Mouse (Mus musculus): ENCODE measurements around the gene Nup88.
A peak's percentile ranks its signal among the peaks of the same experiment; 100 is the strongest.

Nup88 gene

DNA sequence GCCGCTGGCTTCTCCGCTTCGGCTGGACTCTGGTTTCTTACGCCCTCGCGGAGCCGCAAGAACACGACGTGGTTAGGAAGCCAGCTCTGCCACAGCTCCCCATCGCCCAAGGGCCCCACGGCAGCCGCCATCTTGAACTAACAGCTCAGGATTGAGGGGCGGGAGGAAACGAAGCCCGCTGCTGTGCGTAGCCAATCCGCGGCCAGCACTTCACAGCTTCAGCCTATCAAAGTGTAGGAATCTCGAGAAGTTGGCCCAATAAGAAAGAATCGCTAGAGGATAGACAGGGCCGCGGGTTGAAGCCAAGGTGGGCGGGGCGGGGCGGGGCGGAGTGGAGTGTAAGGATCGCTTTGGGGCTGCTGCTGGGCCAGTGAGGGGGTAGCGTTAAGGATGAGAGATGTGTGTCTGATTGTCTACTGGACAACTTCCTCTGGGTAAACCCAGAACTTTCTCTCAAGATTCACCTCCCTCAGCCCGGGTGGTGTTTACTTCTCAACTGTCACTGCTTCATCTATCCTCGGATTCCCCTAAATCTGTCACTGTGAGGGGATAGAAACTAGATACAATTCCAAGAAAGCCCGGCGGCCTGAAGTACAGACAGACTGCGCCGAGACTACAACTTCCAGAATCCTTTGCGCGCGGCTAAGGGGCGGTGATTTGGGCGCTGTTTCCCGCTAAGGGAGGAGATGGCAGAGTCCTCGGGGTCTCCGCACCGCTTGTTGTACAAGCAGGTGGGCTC, at the start of gene Nup88, which contains the start of gene Rpain:
TSS of gene Nup88 (minus strand) at position 153 of the 739 bp plus-strand sequence.
TSS of gene Rpain (plus strand) at position 393 of the 739 bp plus-strand sequence.
- peak; percentile 95 for DNase-seq (ENCODE audit: extremely low read depth, insufficient read length, low spot score)

DNA sequence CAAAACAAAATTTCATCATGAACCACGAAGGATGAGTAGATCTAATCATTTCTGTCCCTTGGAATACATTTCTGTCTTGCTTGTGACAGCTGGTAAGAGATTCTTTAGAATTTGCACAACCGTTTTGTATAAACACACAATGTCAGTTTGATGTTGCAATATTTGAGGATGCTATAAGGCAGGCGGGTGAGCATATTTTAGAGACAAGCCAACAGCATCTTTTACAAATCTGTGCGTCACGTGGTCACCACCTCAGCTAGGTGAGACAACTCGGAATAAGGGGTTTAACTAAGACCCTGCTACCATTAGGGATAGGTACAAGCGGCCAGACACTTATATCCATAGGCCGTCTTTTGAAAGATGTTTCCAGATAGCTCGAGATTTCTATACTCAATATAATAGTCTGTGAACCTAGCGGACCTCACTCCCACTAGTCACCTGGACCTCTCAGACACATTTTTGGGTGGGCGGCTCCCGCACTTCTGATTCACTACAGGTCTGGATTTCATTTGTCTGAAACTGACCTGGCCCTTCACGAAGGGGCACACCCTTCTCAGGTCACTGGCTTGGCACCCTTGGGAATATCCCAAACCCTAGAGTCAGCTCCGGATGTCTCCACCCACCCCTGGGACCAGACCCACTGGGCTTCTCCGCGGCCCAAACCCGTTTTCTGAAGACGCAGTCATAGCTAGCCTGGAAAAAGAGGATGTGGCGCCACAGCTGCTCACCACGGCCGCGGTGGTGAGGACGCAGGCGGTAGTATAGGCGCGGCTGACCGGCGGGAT, 48.8 kb upstream of the Nup88 start:
- no peak for DNase-seq (ENCODE audit: extremely low read depth, insufficient read length, low spot score)

DNA sequence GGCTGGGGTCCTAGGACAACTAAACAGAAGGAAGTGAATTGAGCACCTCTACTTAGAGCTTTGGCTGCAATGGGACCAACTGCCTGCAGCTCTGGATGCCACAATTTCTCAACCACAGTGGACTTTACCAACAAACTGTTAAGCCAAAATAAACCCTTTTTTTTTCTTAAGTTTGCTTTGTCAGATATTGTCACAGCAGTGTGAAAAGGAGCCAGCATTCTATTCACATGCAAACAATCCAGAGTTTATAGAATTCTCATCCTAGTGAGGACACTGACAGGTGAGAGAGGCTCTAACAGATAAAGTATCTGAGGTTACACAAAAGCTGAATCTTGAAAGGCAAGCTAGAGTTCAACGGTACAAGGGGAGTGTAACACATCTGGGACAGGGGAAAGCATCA, 47.3 kb upstream of the Nup88 start:
- DNase-seq (ENCODE audit: extremely low read depth, insufficient read length, low spot score) = no peak

DNA sequence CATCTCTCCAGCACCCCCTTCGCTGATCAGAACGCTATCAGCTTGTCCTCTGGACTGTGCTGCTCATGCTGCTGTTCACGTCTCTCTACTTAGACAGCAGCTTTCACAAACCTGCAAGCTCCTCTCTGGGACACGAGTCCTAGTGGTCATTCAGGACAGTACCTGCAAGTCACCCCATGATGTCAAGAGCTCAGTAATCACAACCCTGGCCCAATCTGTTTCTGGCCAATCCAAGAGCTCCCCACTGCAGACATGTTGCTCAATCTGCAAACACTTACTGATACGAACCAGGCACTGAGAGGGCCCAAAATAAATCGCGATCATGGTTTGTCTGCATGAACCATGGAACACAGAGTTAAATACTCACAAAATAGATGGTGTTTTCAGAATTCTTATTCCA, 43.0 kb upstream of the Nup88 start:
- no peak for DNase-seq (ENCODE audit: extremely low read depth, insufficient read length, low spot score)

DNA sequence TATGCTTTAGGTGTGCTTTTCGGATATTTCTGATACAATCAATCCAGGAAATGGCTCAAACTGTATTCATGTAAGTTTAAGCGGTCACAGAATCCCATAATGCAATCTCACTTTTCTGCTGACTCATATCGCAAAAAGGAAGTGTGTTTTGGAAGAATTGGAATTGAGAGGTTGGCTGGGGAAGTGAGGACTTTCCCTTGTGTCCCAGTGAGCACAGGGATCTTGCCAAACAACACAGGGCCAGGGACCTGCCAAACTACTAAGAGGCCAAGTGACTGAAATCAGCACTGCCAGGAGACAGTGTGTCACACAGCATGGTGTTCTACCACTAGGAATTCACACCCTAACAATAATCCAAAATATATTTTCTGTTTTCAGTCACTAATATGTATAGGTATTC, 38.5 kb upstream of the Nup88 start:
- DNase-seq (ENCODE audit: extremely low read depth, insufficient read length, low spot score) = no peak

- DNase-seq (ENCODE audit: extremely low read depth, insufficient read length, low spot score) = no peak
Measured at GRCm38 (mm10) chr11:71007831-71008230, 38.1 kb upstream of the Nup88 start.

DNA sequence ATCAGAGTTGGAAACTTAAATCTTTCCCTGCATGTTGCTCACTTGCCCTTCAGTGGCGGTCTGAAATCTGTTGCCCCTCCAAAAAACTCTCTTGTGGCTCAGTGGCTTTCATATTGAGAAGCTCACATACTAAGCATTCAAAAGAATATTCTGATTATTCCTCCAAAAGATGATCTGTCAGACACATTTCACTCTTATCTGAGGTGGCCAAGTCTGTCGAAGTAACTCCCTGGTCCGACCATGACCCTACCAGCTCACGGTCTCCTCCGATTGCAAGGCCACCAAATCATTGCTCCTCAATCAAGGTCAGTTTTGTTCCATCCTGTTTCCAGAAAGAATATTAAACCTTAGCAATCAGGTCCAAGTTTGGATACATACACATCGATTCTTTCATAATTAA, 37.3 kb upstream of the Nup88 start:
- no peak for DNase-seq (ENCODE audit: extremely low read depth, insufficient read length, low spot score)

- no peak for DNase-seq (ENCODE audit: extremely low read depth, insufficient read length, low spot score)
Measured at GRCm38 (mm10) chr11:71005046-71005445, 35.3 kb upstream of the Nup88 start.

- peak; percentile 96 for DNase-seq (ENCODE audit: extremely low read depth, insufficient read length, low spot score)
Measured at GRCm38 (mm10) chr11:71004316-71004773, 34.6 kb upstream of the Nup88 start, which contains the start of gene Dhx33. Dhx33 (minus strand) TSS chr11:71004437.

GRCm38 (mm10) chr11:71003611-71004315, 34.0 kb upstream of the Nup88 start:
- no peak for DNase-seq (ENCODE audit: extremely low read depth, insufficient read length, low spot score)

DNA sequence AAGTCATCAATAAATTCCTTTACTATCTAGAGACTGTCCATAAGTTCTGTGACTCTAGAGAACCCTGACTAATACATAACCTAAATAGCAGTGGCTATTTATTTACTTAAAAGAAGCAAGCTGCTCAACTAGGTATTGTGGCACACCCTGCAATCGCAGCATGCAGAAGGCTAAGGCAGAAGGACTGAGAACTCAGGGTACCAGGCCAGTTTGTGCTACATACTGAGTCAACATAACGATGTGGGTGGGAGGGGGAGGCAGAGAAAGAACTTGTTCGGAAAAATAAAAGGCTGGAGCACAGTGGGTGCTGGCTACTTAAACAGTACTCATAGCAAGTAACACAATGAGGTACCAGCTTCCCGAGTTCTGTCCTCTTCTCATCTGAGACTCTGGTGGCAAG, 31.4 kb upstream of the Nup88 start:
- no peak for DNase-seq (ENCODE audit: extremely low read depth, insufficient read length, low spot score)

DNA sequence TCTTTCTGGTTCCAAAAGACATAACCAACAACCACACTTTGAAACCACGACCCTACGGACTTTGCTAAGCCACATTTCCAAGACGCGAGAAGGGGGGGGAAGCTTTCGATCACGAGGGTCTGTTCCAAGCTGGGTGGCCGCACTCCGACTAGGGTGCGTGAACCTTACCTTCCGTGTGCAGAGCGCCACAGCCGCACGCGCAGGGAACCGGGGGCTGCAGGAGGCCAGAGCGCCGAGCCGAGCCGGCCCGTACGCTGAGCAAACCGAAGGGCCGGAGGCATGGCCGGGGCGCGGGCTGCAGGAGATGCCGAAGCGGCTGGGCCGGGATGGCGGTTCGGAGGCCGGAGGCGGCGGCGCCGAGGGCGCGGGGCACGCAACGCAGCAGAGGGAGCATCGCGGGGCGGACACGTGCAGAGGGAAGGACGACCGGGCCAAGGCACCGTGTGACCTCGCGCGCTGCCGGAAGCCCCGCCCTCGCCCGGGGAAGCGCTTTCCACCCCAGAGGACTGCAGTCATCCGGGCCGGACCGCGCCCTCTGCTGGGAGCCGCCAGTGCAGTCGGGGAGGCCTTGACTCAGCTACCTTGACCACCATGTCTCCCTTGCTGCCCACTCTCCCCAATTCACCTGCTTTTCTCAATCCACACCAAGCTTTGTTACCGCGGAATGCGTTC, 12.9 kb upstream of the Nup88 start, which contains the start of gene C1qbp:
TSS of gene C1qbp (minus strand) at position 470 of the 672 bp plus-strand sequence.
- DNase-seq (ENCODE audit: extremely low read depth, insufficient read length, low spot score) = peak; percentile 93

DNA sequence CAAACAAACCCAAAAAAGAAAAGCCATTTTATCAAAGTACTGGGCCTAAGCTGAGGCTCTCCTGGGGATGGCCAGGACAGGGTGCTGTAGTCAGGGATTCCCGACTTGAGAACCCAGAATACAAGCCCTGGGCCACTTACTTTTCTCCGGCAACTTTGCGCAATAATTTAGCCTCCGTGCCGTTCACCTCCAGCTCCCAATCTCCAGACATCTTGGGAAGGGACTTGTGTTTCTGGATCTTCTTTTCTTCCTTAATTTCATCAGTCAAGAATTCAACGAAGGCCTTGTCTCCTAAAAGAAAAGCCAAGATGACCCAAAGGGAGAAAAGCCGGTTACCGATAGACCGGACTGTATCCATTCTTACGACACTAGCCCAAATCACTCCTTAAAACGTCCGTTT, 12.3 kb upstream of the Nup88 start:
- DNase-seq (ENCODE audit: extremely low read depth, insufficient read length, low spot score) = no peak

GRCm38 (mm10) chr11:70980751-70981510, 11.2 kb upstream of the Nup88 start:
- DNase-seq (ENCODE audit: extremely low read depth, insufficient read length, low spot score) = no peak

DNA sequence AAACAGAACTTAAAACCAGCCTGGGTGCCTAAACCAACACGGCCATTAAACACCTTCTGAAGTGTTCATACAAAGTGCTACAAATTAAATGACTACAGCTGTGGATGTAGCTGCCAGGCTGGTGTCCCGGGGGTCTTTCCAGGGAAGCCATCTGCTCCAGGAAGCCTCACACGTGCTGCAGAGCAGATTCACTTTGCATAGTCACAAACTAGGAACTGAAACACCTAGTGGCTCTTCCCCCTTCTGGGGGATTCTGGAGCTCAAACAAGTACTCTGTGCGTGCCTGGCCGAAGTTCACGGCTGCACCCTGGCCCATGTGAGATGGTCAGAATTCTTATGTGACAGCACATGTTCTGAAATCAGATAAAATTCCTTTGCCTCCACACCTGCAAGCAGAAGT, 10.5 kb upstream of the Nup88 start:
- DNase-seq (ENCODE audit: extremely low read depth, insufficient read length, low spot score) = no peak

DNA sequence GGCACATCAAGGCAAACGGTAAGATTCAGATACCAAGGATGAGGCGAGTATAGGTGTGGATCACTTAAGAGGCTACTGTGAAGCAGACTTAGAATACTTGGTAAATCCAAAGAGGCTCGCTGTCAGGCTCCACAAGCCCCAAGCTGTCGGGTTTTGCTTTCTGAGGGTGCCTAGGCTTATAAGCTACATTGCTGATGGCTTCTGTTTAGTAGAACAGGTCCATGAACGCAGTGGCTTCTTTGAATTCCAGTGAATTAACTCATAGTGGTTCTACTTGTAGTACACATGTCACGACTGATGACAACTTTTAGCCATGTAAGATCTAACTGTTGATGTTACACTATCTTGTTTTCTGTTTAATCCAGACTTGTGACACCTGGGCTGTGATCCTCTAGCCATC, 7.5 kb upstream of the Nup88 start:
- no peak for DNase-seq (ENCODE audit: extremely low read depth, insufficient read length, low spot score)

DNA sequence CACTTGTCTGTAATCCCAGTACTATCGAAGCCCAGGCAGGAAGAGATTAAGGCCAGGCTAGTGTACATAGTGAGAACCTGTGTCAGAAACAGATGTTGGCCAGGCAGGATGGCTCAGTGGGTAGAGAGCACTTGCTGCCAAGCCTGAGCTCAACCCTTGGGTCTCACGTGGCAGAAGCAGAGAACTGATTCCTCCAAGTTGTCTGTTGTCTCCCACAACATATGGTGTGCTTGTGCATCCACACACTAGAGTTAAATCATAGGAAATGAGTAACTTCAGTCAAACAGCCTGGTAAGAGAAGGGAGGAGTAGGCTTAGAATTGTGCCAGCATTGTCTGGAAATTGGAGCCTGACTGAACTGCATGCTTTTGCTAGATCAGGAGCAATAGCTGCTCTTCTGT, 5.4 kb upstream of the Nup88 start:
- no peak for DNase-seq (ENCODE audit: extremely low read depth, insufficient read length, low spot score)

- DNase-seq (ENCODE audit: extremely low read depth, insufficient read length, low spot score) = no peak
Measured at GRCm38 (mm10) chr11:70973947-70974346, 4.2 kb upstream of the Nup88 start.

GRCm38 (mm10) chr11:70972586-70972985, 2.8 kb upstream of the Nup88 start:
- DNase-seq (ENCODE audit: extremely low read depth, insufficient read length, low spot score) = no peak
